Mouse (Mus musculus) cerebellum, adult 2 months (tissue): ENCODE measurements at regions not wholly inside any gene's neighbourhood (a gene's known extent, or its start where the extent isn't known, plus 50 kb on each side); places are given as distances from the start of the nearest gene placed in this dataset.
"Not testable (repeated sequence)": the region's sequence is repeated elsewhere in the genome, so short reads cannot be mapped to it uniquely, and the experiment has no call there.

Source experiments
- CTCF ChIP-seq: fragments of 200-500 bp; IDR thresholded peaks from 2 replicates; pipeline ENCODE4 v1.5.1; 2011; ENCODE audit warnings: low read depth, mild to moderate bottlenecking, control low read depth, low read length, moderate library complexity, borderline replicate concordance; ENCODE audit not compliant: insufficient read depth
- POLR2A ChIP-seq: fragments of 200-500 bp; IDR thresholded peaks from 2 replicates; pipeline ENCODE4 v1.6.1; 2011; ENCODE audit warnings: low read length, control low read depth, borderline replicate concordance; ENCODE audit not compliant: insufficient read depth

DNA sequence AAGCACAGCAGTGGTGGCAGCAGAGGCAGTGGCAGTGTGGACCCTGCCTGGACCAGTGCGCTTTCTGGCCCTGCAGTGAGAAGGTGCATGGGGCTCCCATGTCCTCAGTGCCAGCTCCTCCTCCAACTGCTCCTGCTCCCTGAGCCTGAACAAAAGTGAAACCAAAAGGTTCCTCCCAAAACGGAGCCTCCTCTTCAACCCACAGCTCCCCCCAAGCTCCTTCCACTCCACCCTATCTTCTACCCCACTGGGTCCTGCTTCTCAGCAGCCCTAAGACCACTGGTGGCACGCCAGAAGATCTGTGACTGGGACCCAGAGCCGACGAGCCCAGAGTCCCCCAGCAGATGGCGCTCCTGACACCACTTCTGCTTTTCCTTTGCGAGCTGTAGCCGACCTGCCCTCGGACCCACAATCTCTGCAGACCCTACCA lies 63.5 kb upstream of the Fcho1 start:
- TF ChIP-seq POLR2A, CTCF: not testable (repeated sequence)
